Mouse (Mus musculus) liver, adult 2 months (tissue): Measurements from ENCODE around the gene Nrp2.

Source experiments
- CTCF ChIP-seq: fragments of 200-500 bp; IDR thresholded peaks from 2 replicates; pipeline ENCODE4 v1.5.1; 2011; ENCODE audit warnings: low read depth, low read length, control low read depth
- POLR2A ChIP-seq: fragments of 200-500 bp; IDR thresholded peaks from 2 replicates; pipeline ENCODE4 v1.6.1; 2011; ENCODE audit warnings: low read length, control low read depth; ENCODE audit not compliant: insufficient read depth; ENCODE audit errors: extremely low read depth

GRCm38 (mm10) chr1:62707913-62708860, 5.1 kb downstream of the Nrp2 start:
- TF ChIP-seq CTCF (no peak), POLR2A (no peak)
